Mouse (Mus musculus): ENCODE data around the gene Syne1. TPM values are rescaled to one million over a fixed set of nuclear protein-coding genes. Genes with fewer than 3 reads are reported as not detected.
A peak's percentile ranks its signal among the peaks of the same experiment; 100 is the strongest.

The Syne1 gene
- polyA plus RNA-seq, 1 experiment from 2014 or later: 7.5 TPM

- H3K9me3 ChIP-seq: no peaks in the 10 kb centered on the region
- no peak overlapping the region for H3K9ac ChIP-seq (replicated peaks)
- H3K4me2 ChIP-seq (replicated peaks): no peak overlapping the region
- WGBS: 94% methylated on average over 1 of the region's 1 CpGs
- H3K27ac ChIP-seq: no peak overlapping the region
- H3K36me3 ChIP-seq: peaks cover 5% of the 10 kb centered on the region
- no peak for ATAC-seq
- H3K27me3 ChIP-seq: no peaks in the 10 kb centered on the region
- H3K4me3 ChIP-seq (replicated peaks): no peak overlapping the region
- no peaks in the 10 kb centered on the region for H3K4me1 ChIP-seq (replicated peaks)
These were observed 521.4 kb downstream of the Syne1 start for GRCm38 (mm10) chr10:5029883-5030282.

- H3K4me1 ChIP-seq (replicated peaks): no peaks in the 10 kb centered on the region
- no peak overlapping the region for H3K27ac ChIP-seq
- no peak overlapping the region for H3K4me2 ChIP-seq (replicated peaks)
- 87% methylated on average over 2 of the region's 2 CpGs for WGBS
- H3K27me3 ChIP-seq: no peaks in the 10 kb centered on the region
- H3K36me3 ChIP-seq: peaks cover 5% of the 10 kb centered on the region
- ATAC-seq: no peak
- no peak overlapping the region for H3K9ac ChIP-seq (replicated peaks)
- H3K4me3 ChIP-seq (replicated peaks): no peak overlapping the region
- no peaks in the 10 kb centered on the region for H3K9me3 ChIP-seq
These were observed 522.1 kb downstream of the Syne1 start for GRCm38 (mm10) chr10:5029161-5029560.

- Histone ChIP-seq H3K4me2 (replicated peaks) (no peak overlapping the region), H3K9ac (replicated peaks) (no peak overlapping the region), H3K36me3 (peaks cover 5% of the 10 kb centered on the region), H3K9me3 (no peaks in the 10 kb centered on the region), H3K4me3 (replicated peaks) (no peak overlapping the region), H3K27me3 (no peaks in the 10 kb centered on the region), H3K27ac (no peak overlapping the region), H3K4me1 (replicated peaks) (no peaks in the 10 kb centered on the region)
- 90% methylated on average over 9 of the region's 9 CpGs for WGBS
- no peak for ATAC-seq
These were observed 523.0 kb downstream of the Syne1 start for GRCm38 (mm10) chr10:5028301-5028700.

GRCm38 (mm10) chr10:5027208-5027607, 524.1 kb downstream of the Syne1 start:
- no peak overlapping the region for H3K4me3 ChIP-seq (replicated peaks)
- no peaks in the 10 kb centered on the region for H3K27me3 ChIP-seq
- no peak overlapping the region for H3K9ac ChIP-seq (replicated peaks)
- 92% methylated on average over 1 of the region's 1 CpGs for WGBS
- no peaks in the 10 kb centered on the region for H3K4me1 ChIP-seq (replicated peaks)
- no peak overlapping the region for H3K4me2 ChIP-seq (replicated peaks)
- H3K9me3 ChIP-seq: no peaks in the 10 kb centered on the region
- ATAC-seq: no peak
- no peaks in the 10 kb centered on the region; the same call in 1 of the 2 replicates for H3K36me3 ChIP-seq
- H3K27ac ChIP-seq: no peak overlapping the region

- H3K27ac ChIP-seq: no peak overlapping the region
These were observed 525.4 kb downstream of the Syne1 start for GRCm38 (mm10) chr10:5025906-5026305.

GRCm38 (mm10) chr10:5017148-5017547, 534.1 kb downstream of the Syne1 start:
- Histone ChIP-seq H3K27ac (no peak overlapping the region), H3K27me3 (no peaks in the 10 kb centered on the region), H3K36me3 (0 out of 2 replicates have a peak, but pooled peaks cover 4% of the 10 kb centered on the region), H3K9me3 (no peaks in the 10 kb centered on the region; the same call in 1 of the 2 replicates), H3K9ac (replicated peaks) (no peak overlapping the region), H3K4me2 (replicated peaks) (no peak overlapping the region), H3K4me3 (replicated peaks) (no peak overlapping the region), H3K4me1 (replicated peaks) (no peaks in the 10 kb centered on the region)
- WGBS: 67% methylated on average over 1 of the region's 1 CpGs
- no peak for ATAC-seq

More at GRCm38 (mm10) chr10:5025906-5026305, 525.4 kb downstream of the Syne1 start:
- Histone ChIP-seq H3K9ac (replicated peaks) (no peak overlapping the region), H3K9me3 (no peaks in the 10 kb centered on the region), H3K4me1 (replicated peaks) (no peaks in the 10 kb centered on the region), H3K36me3 (0 out of 2 replicates have a peak, but pooled peaks cover 4% of the 10 kb centered on the region), H3K27me3 (no peaks in the 10 kb centered on the region), H3K4me3 (replicated peaks) (no peak overlapping the region), H3K4me2 (replicated peaks) (no peak overlapping the region)
- no peak for ATAC-seq
- 94% methylated on average over 4 of the region's 4 CpGs for WGBS

GRCm38 (mm10) chr10:5014976-5015375, 536.3 kb downstream of the Syne1 start:
- Histone ChIP-seq H3K27ac (no peak overlapping the region), H3K36me3 (no peaks in the 10 kb centered on the region), H3K4me2 (replicated peaks) (no peak overlapping the region), H3K27me3 (no peaks in the 10 kb centered on the region), H3K4me3 (replicated peaks) (no peak overlapping the region), H3K9me3 (no peaks in the 10 kb centered on the region; the same call in 1 of the 2 replicates), H3K9ac (replicated peaks) (no peak overlapping the region), H3K4me1 (replicated peaks) (no peaks in the 10 kb centered on the region)
- WGBS: 96% methylated on average over 1 of the region's 1 CpGs
- ATAC-seq: no peak

GRCm38 (mm10) chr10:5012004-5012403, 539.3 kb downstream of the Syne1 start:
- no peak overlapping the region for H3K27ac ChIP-seq
- H3K4me2 ChIP-seq (replicated peaks): no peak overlapping the region
- H3K27me3 ChIP-seq: no peaks in the 10 kb centered on the region
- H3K4me3 ChIP-seq (replicated peaks): no peak overlapping the region
- H3K36me3 ChIP-seq: no peaks in the 10 kb centered on the region
- ATAC-seq: peak; percentile 37; the same call in 1 of the 2 replicates
- H3K9me3 ChIP-seq: no peaks in the 10 kb centered on the region; the same call in 1 of the 2 replicates
- no peaks in the 10 kb centered on the region for H3K4me1 ChIP-seq (replicated peaks)
- no peak overlapping the region for H3K9ac ChIP-seq (replicated peaks)

GRCm38 (mm10) chr10:5008795-5009366, 542.4 kb downstream of the Syne1 start:
- no peak overlapping the region for H3K4me3 ChIP-seq (replicated peaks)
- no peak overlapping the region for H3K4me2 ChIP-seq (replicated peaks)
- H3K27me3 ChIP-seq: no peaks in the 10 kb centered on the region
- no peaks in the 10 kb centered on the region for H3K36me3 ChIP-seq
- H3K27ac ChIP-seq: no peak overlapping the region
- H3K9ac ChIP-seq (replicated peaks): no peak overlapping the region
- H3K9me3 ChIP-seq: no peaks in the 10 kb centered on the region; the same call in 1 of the 2 replicates
- 80% methylated on average over 8 of the region's 8 CpGs for WGBS
- H3K4me1 ChIP-seq (replicated peaks): no peaks in the 10 kb centered on the region
- ATAC-seq: no peak

- ATAC-seq: no peak
- no peaks in the 10 kb centered on the region for H3K36me3 ChIP-seq
- H3K4me2 ChIP-seq (replicated peaks): no peak overlapping the region
- no peak overlapping the region for H3K9ac ChIP-seq (replicated peaks)
- no peak overlapping the region for H3K27ac ChIP-seq
- H3K4me3 ChIP-seq (replicated peaks): no peak overlapping the region
- H3K4me1 ChIP-seq (replicated peaks): no peaks in the 10 kb centered on the region
- 81% methylated on average over 3 of the region's 3 CpGs for WGBS
- no peaks in the 10 kb centered on the region for H3K27me3 ChIP-seq
- no peaks in the 10 kb centered on the region for H3K9me3 ChIP-seq
These were observed 554.7 kb downstream of the Syne1 start for GRCm38 (mm10) chr10:4996592-4996991.

- ATAC-seq: no peak
- 93% methylated on average over 3 of the region's 3 CpGs for WGBS
- Histone ChIP-seq H3K4me2 (replicated peaks) (no peak overlapping the region), H3K4me3 (replicated peaks) (no peak overlapping the region), H3K27me3 (no peaks in the 10 kb centered on the region), H3K36me3 (no peaks in the 10 kb centered on the region), H3K9ac (replicated peaks) (no peak overlapping the region), H3K4me1 (replicated peaks) (no peaks in the 10 kb centered on the region), H3K9me3 (no peaks in the 10 kb centered on the region), H3K27ac (no peak overlapping the region)
These were observed 557.5 kb downstream of the Syne1 start for GRCm38 (mm10) chr10:4993802-4994201.

- no peak for ATAC-seq
- no peaks in the 10 kb centered on the region for H3K4me1 ChIP-seq (replicated peaks)
- H3K9me3 ChIP-seq: no peaks in the 10 kb centered on the region
- H3K9ac ChIP-seq (replicated peaks): no peak overlapping the region
- H3K4me3 ChIP-seq (replicated peaks): no peak overlapping the region
- H3K27ac ChIP-seq: no peak overlapping the region
- WGBS: 74% methylated on average over 2 of the region's 2 CpGs
- no peak overlapping the region for H3K4me2 ChIP-seq (replicated peaks)
- H3K27me3 ChIP-seq: no peaks in the 10 kb centered on the region
- no peaks in the 10 kb centered on the region for H3K36me3 ChIP-seq
These were observed 567.4 kb downstream of the Syne1 start for GRCm38 (mm10) chr10:4983919-4984318.

GRCm38 (mm10) chr10:4977374-4977773, 573.9 kb downstream of the Syne1 start:
- H3K27me3 ChIP-seq: no peaks in the 10 kb centered on the region
- H3K4me1 ChIP-seq (replicated peaks): no peaks in the 10 kb centered on the region
- 96% methylated on average over 3 of the region's 3 CpGs for WGBS
- ATAC-seq: no peak
- no peak overlapping the region for H3K9ac ChIP-seq (replicated peaks)
- H3K36me3 ChIP-seq: no peaks in the 10 kb centered on the region
- H3K9me3 ChIP-seq: no peaks in the 10 kb centered on the region
- no peak overlapping the region for H3K4me3 ChIP-seq (replicated peaks)
- H3K27ac ChIP-seq: no peak overlapping the region
- H3K4me2 ChIP-seq (replicated peaks): no peak overlapping the region
